Mouse (Mus musculus): Measurements from ENCODE around the gene Tmub2. TPM values are rescaled to one million over a fixed set of nuclear protein-coding genes. Genes with fewer than 3 reads are reported as not detected.

Tmub2 gene
- 42.0 TPM for total RNA-seq (2023)

DNA sequence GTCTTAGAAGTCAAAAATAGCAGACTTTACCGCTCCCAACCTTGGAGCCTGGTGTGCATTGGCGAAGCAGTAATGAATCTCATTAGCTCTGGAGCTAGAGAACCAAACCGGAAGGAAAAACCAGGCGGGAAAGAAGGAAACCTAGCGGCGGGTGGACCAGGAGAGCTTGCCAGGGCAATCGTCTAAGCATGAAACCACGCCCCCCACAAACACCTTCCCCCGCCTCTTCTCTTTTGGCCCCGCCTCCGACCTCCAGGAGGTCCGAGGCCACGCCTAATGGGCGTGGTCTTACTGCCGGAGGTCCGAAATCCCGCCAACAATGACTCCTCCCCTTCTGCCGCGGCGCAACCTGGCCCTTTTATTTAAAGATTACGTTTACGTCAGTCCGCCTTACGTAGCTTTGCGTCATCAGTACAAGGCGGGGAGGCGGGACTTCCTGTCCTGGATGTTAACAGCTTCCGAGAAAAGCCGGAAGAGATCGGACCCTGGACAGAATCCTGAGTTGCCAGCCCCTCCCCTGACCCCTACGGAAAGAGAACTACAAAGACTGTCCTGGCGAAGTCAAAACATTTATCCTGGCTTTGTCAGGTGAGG is at the start of gene Tmub2:
Tmub2 (plus strand) TSS at position 431 of the 594 bp plus-strand sequence.

DNA sequence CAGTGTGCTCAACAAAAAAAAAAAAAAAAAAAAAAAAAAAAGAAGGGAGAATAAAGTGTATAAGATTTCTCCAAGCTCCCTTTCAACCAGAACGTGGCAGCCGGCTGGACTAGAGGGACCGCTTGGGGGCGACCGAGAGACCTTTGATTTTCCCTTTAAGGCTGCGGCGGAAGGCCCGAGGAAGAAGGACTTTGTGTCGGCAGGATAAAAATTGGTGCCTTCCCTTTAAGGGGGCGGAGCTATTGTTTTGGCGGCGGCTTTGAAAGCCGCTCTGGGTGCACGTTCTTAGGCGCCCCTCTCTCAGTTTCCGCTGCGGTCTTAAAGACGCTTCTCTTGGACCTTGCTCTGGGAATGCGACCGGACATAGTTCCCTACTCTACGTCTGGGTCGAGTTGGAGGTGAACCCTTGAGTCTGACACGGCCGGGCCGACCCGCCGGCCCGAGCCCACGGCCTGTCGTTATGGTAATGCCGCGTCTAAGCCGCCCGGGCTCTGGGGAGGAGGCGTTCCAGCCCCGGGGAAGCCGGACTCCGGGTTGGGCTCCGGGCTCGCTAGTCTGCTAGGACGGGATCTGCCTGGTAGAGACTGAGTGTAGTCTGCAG is 36.0 kb upstream of the Tmub2 start, which contains the start of gene BC030867:
BC030867 (plus strand) TSS at position 253 of the 601 bp plus-strand sequence.

DNA sequence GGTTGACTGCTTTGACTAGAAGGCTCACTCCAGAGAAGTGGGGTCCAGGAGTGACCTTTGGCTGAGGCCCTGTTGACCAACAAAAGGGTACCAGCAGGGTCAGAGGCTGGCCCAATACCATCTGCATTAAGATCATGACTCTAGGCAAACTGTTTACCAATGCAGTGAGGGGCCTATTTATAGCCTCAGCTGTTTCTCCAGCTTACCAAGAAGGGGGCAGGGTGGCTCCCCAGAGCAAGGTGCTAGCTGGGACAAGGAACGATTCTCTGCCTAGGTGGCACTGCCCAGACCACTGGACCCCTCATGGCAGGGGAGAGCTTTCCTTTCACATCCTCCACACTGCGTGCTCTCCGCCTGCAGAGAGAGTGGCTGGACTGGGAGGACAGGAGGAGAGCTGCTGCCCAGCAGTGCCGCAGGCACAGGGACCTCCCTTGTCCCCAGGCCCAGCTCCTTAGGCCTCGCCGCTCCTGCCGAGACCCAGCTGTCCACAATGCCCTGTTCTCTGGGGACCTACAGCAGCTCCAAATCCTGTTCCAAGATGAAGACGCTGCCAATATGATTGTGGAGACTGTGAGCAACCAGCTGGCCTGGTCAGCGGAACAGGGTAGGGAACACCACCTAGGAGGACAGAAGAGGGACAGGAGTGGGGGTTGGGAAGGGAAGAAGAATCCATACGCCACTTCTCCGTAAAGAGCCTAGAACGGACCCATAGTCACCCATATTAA is 16.0 kb upstream of the Tmub2 start, which contains the start of gene Asb16:
Asb16 (plus strand) TSS at position 224 of the 725 bp plus-strand sequence.

DNA sequence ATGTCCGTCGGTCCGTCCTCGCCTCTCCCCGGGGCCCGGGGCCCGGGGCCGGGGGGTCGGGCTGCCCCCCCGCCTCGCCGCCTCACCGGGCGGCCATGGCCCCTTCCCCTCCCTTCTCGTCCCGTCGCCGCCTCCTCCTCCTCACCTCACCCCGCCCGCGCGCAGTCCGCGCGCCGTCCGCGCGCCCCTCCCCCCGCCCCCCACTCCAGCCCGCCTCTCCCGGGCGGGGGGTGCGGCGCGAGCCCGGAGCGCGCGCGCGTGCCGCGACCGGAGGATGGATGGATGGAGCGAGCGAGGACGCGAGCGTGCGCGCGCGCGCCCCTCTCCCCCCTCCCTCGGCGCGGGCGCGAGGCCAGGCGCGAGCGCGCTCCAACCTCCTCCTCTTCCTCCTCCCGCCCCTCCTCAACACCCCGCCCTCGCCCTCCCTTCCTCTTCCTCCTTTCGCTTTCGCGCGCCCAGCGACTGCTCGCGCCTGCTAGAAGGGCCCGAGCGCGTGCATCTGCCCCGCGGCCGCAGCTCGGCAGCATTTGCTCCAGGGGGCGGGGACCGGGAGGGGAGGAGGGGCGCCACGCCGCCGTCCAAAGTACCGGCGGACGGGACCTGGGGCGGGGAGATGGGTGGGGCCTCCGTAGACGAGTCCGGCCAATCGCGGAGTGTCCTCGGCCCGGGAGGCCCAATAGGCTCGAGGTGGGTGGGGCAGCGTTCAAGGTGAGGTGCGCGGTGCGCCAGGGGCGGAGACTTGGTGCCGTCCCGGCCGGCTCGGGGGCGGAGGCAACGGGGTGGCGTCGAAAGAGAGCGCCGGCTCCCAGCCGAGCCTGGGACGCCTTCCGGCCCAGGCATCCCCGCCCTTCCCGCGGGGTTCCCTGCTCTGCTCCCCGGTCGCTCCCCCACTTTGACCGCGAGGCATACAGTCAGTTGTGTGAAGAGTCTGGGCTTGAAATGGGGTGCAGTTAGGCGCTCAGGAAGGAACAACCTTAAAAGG is 12.1 kb downstream of the Tmub2 start, which contains the start of gene Atxn7l3:
Atxn7l3 (minus strand) TSS at position 141 of the 982 bp plus-strand sequence.

DNA sequence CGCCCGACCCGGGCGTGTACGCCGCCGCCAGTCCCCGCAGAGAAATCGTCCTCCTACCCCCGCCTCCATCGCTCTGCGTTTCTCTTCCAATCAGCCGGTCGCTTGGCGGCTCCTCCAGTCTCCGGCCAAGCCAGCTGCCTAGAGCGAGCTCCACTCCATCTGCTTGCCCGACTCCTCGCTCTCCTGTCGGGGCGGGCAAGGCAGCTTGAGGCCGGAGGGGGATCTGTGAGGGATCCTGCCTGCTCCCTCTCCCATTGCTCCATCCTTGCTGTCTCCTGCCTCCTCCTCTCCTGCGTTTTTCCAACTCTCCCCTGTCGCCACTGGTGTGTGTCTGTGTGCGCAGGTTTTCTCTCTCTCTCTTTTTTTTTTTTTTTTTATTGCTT is 34.7 kb downstream of the Tmub2 start, which contains the start of gene Ubtf:
Ubtf (minus strand) TSS at position 333 of the 383 bp plus-strand sequence.

Other genes starting within 250 kb of the Tmub2 start
- not detected for gene Cd300lg, start 243.4 kb upstream of the Tmub2 start, total RNA-seq (2023)
- gene Mpp2, start 196.4 kb upstream of the Tmub2 start, total RNA-seq (2023), result 2.3 TPM
- not detected for gene Ppy, start 183.6 kb upstream of the Tmub2 start, total RNA-seq (2023)
- not detected for gene Pyy, start 177.1 kb upstream of the Tmub2 start, total RNA-seq (2023)
- gene Nags, start 139.4 kb upstream of the Tmub2 start, total RNA-seq (2023), result not detected
- 4.0 TPM for gene Tmem101, start 128.5 kb upstream of the Tmub2 start, total RNA-seq (2023)
- 51.5 TPM for gene Lsm12, start 99.6 kb upstream of the Tmub2 start, total RNA-seq (2023)
- 31.9 TPM for gene G6pc3, start 95.3 kb upstream of the Tmub2 start, total RNA-seq (2023)
- 155 TPM for gene Hdac5, start 54.8 kb upstream of the Tmub2 start, total RNA-seq (2023)
- not detected for gene BC030867, start 36.0 kb upstream of the Tmub2 start, total RNA-seq (2023)
- gene Asb16, start 16.2 kb upstream of the Tmub2 start, total RNA-seq (2023), result not detected
- gene Atxn7l3, start 11.7 kb downstream of the Tmub2 start, total RNA-seq (2023), result 74.1 TPM
- gene Ubtf, start 34.8 kb downstream of the Tmub2 start, total RNA-seq (2023), result 114 TPM
- 12.5 TPM for gene Slc4a1, start 81.3 kb downstream of the Tmub2 start, total RNA-seq (2023)
- gene Rundc3a, start 108.5 kb downstream of the Tmub2 start, total RNA-seq (2023), result 4.6 TPM
- gene Slc25a39, start 123.0 kb downstream of the Tmub2 start, total RNA-seq (2023), result 32.5 TPM
- gene Grn, start 145.4 kb downstream of the Tmub2 start, total RNA-seq (2023), result 19.6 TPM
- not detected for gene Fam171a2, start 162.8 kb downstream of the Tmub2 start, total RNA-seq (2023)
- gene Itga2b, start 185.2 kb downstream of the Tmub2 start, total RNA-seq (2023), result 23.1 TPM

All from CD4-positive naive resting alpha-beta T cell, adult 76 days (primary cell).